Mouse (Mus musculus): ENCODE results near the gene Eef1b2. TPM values are rescaled to one million over a fixed set of nuclear protein-coding genes. Genes with fewer than 3 reads are reported as not detected.
A peak's percentile ranks its signal among the peaks of the same experiment; 100 is the strongest.

The Eef1b2 gene
- total RNA-seq, 2 experiments from 2014 or later, result 698 to 749 TPM

- no peak for DNase-seq
Observed at GRCm38 (mm10) chr1:63192306-63193065, 15.9 kb downstream of the Eef1b2 start.

DNA sequence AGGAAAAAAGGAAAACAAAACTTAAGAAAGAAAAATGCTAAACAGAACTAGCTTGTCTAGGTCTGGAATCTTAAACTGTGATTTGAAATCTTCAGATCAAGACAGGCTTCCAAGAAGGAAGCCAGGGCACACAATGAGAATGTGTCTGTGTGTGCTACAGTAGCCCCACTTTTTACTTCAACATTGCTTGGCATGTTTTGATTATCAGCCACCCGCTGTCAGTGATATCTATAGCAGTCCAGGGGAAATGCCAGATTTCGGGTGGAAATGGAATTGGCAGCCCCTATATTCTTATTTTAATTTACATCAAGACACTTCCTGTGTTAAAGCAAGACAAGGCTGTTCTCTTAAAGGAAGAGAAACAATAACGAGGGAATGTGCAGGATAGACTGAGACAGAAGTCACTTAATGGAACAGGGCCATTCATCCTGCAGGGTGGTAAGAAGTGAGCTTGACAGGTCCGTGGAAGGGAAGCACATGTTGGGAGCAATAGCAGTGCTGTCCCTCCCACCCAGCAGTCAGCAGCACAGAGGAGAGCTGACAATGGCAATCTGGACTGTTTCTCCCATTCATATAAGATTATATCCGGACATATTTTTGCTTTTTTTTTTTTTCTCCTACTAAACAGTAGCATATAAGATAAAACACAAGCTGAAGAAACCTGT lies 19.4 kb downstream of the Eef1b2 start:
- DNase-seq, result no peak

DNA sequence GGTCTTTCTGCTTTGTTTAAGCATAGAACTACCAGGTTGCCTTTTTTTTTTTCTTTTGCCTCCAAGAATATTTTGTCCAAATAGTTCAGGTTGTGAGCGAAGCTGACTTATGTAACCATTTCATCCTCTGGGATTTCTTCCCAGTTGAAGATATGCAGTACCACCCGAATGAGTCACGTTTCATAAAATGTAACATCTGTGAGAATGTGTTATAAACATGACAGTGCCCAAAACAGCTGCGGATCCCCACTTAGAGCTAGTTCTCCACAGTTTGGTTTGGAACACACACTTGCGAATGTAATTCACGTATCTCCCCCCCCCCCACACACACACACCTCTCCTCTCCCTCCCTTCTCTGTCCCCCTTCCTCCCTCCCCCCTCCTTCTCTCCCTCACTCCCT lies 22.8 kb downstream of the Eef1b2 start:
- DNase-seq, result no peak

DNA sequence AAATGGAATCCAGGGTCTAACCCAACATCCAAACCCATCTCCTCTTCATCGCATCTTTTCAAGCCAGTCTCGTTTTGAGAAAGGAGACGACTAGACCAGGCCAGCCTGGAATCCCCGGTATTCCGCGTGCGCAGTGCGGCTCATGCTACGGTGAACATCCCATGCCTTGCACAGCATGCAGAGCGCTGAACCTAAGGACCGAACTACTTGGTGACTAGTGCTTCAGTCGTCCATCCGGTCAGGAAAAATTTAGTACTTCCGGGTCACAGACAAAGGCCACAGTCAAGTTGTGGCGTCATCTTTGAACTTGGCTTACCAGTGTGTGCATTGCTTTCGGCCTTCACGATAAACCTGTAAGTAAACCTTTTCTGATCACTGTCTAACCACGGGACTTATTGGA lies 23.7 kb downstream of the Eef1b2 start:
- no peak for DNase-seq

DNA sequence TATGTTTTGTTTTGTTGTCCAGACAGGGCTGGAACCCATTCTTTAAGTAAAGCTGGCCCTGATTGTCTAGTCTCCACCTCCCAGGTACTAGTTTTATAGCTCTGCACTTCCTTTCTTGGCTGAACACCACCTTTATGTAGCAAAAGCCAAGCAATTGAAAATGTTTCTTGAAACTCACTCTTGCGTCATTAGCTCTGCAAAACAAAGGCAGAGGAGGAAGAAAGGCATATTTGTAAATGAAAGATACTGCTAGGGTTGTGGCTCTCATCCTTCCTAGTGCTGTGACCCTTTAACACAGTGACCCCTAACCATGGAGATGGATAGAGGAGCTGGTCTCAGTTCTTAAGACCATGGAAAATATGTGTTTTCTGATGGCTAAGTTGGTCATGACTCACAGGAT lies 25.0 kb downstream of the Eef1b2 start:
- DNase-seq, result no peak

- DNase-seq, result no peak
Observed at GRCm38 (mm10) chr1:63203471-63203870, 26.8 kb downstream of the Eef1b2 start.

DNA sequence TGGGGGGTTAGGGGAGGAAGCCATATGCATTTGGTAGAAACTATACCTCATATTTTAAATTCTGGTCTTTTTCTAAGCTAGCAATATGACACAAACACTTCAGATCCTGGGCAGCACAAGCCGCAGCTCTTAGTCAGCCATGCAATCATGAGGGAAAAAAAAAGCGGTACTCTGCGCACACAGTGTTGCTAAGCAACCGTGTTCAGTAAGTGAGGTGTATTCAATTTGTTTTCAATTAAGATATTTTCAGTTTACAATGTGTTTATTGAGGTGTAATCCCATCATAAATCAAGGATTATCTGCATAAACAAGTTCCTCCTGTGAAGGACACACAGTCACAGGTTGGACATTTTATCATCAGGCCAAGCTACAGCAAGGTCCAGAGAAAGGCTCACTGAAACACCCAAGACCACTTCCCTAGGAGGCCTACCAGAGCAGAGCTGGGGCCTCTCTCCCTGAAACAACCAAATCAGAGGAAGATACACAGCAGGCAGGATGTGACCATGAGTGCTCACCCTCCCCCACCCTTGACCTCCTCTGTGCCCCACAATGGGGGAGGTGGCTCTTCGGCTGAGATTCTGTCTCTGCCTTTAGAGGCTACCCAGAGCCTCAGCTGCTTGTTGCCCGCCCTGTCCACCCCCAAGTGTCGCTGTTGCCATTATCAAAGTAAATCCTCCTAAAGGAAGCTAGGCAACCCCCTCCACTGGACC lies 27.5 kb downstream of the Eef1b2 start:
- DNase-seq, result peak; percentile 32

DNA sequence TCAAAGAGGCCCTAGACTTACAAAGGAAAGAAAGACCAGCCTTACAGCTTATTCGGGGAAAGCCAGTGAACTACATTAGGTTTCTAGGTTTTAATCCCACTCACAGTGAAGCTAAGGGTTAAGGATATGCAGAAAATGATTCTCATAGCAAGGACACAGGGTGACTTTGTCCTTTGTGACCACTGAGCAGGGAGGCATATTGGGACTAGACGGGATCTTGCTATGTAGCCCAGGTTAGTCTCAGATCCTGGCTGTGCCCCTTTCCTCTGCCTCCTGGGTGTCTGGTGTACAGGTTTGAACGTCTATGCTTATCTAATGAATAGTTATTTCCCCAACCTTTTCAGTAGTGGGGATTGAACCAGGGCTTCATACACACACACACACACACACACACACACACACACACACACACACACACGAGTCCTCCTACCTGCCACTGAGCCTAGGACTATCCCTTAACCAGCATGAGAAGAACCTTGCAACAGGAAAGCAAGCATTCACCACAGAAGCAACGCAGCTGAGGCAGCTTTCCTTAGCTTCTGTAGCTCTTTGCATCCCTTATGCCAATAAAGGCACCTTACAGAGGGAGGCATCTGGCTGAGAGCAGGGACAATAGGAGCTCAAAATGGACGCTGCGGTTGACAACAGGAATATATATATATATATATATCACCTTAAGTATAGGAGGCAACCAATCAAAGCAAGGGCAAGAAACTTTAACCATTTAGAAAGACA lies 28.2 kb downstream of the Eef1b2 start:
- no peak for DNase-seq

DNA sequence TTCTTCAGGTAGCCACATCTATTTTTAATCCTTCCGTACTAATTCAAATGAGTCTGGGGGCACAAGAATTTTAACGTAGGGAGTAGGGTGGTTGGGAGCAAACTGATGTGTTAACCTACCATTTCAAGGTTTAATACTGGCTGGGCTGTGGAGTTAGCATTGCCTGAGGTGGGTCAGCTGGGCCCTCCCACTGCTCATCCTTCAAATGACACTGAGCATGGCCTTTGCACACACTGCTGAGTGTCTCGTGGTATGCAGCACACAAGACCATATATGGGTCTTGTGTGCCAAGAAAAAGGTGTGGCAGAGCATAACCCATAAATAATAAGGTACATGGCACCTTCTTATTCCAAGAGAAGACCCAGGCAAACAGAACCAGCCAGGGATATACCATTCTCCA lies 31.0 kb downstream of the Eef1b2 start:
- no peak for DNase-seq

DNA sequence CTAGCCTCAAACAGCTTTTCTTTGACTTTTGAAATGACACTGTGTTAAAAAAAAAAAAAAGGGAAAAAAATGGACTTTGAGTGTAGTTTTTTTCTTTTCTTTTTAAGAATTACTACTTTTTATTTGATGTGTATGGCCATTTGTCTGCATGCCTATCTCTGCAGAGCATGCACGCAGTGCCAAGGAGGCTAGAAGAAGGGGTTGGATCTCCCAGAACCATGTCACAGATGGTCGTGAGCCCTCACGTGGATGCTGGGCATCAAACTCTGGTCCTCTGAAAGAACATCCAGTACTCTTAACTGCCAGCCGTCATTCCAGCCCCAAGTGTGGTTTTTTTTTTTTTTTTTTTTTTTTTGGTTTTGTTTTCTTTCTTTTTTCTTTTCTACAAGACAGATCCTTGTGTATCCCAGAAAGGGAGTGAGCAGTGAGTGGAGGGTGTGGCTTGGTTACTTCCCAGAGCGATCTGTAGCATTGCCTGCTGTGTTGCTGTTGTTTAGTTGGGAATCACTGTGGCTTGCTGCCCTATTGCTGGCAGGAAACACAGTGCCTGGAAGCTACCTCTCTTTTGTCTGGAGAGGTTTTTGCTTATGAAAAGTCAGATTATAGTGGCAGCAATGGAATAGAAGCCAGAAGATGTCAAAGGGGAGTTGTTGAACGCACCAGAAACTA lies 33.4 kb downstream of the Eef1b2 start:
- DNase-seq, result no peak

- DNase-seq, result no peak
Observed at GRCm38 (mm10) chr1:63213478-63214270, 37.0 kb downstream of the Eef1b2 start.

- DNase-seq, result no peak
Observed at GRCm38 (mm10) chr1:63214271-63214558, 37.6 kb downstream of the Eef1b2 start, which contains the start of gene Gpr1. Gpr1 (minus strand) TSS chr1:63214543.

- no peak for DNase-seq
Observed at GRCm38 (mm10) chr1:63214631-63215030, 38.0 kb downstream of the Eef1b2 start.

GRCm38 (mm10) chr1:63219277-63219676 lies 42.7 kb downstream of the Eef1b2 start:
- DNase-seq, result no peak

DNA sequence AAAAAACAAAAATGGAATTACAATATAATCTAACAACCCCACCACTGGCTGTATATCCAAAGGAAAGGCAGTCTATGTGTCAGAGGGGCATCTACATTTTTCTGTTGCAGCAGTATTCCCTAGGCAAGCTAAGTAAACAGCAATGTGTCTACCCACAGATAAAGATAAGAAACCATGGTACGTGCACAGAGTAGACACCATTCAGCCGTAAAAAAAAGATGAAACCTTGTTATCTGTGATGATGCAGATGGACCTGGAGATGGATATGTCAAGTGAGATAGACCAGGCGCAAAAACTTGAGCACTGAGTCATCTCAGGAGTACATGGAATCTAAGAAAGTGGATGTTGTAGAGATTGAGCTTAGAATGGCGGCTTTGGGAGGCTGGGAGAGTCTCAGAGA lies 48.4 kb downstream of the Eef1b2 start:
- DNase-seq, result no peak

DNA sequence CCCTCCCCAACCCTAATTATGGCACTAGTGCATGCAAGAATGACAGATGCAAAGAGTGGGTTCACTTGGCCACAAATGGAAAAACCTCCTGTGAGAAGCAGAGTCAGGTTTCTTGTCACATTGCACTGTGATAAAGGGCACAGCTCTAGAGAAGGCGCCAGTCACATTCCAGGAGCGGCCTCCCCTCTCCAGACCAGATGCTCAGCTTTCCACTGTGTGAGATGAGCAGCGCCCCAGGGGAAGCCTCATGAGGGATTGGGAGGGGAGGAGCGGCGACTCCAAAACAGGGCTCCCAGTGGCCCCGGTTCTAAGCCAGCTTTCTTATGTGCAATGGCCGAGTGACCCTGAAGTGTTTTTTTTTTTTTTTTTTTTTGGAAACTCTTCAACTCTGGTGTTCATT lies 49.3 kb downstream of the Eef1b2 start:
- DNase-seq, result no peak

GRCm38 (mm10) chr1:63227241-63227640 lies 50.6 kb downstream of the Eef1b2 start:
- DNase-seq, result no peak

All from adrenal gland, postnatal 10 days (tissue).